Comparison of ENCODE assay signal across 8 mouse cellular contexts in the genomic region with DNA sequence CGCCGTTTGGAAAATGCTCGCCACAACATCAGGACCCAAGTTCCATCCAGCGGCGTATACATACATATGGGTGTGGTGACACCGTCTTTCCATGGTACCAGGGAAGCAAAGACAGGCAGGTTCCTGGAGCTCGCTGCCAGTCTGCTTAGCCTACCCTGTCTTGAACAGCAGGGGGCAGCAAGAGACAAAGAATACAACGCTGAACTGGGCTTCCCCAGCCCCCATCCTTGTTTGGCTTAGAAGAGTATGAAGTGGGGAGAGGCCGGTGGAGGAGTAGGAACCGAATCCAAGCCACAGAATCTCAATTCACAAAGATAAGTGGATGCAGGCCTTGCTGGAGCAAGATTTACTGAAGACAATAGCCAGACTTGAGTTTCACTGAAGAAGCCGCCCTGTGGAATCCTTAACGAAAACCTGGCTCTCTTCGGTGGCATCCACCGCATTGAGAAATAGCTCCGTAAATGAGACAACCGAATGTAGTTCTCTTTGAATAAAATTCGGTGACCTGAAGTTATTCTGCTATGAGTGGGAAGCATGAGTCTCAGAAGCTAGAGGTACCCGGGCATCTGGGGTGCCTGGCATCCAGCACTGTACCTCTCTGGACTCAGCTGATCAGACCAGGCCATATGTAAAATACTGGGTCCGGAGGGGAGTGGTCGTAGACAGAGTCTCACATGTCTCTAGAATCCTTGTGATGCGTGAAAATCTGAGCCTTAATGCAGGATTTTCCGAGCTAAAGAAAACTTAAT.
A peak's percentile ranks its signal among the peaks of the same experiment; 100 is the strongest.
DNase-seq lines count a peak whose midpoint lies in the region; ATAC-seq and TF ChIP-seq lines count a peak whose summit lies in the region.

No protein-coding gene starts in this region.

- TF ChIP-seq CTCF in layer of hippocampus, adult 2 months (conservative IDR thresholded peaks at IDR 0.05) = peak; percentile 90

- 0 out of 2 replicates have a peak, but pooled peaks cover 5% of the 10 kb centered on the region for H3K4me1 ChIP-seq in hindbrain, embryonic 10.5 days (replicated peaks)
- peaks cover 18% of the 10 kb centered on the region for H3K4me1 ChIP-seq in lung, embryonic 15.5 days

- no peaks in the 10 kb centered on the region for H3K9me3 ChIP-seq in hindbrain, embryonic 10.5 days
- H3K9me3 ChIP-seq in lung, embryonic 15.5 days = no peaks in the 10 kb centered on the region

- peak overlapping the region; percentile 17; the same call in 1 of the 2 replicates for H3K27ac ChIP-seq in hindbrain, embryonic 10.5 days
- peak overlapping the region; percentile 74 for H3K27ac ChIP-seq in layer of hippocampus, adult 2 months
- H3K27ac ChIP-seq in lung, embryonic 15.5 days = peak overlapping the region; percentile 37

- H3K27me3 ChIP-seq in hindbrain, embryonic 10.5 days (ENCODE audit: insufficient read depth, poor library complexity, severe bottlenecking) = no peaks in the 10 kb centered on the region
- peaks cover 9% of the 10 kb centered on the region; the same call in 1 of the 2 replicates for H3K27me3 ChIP-seq in lung, embryonic 15.5 days

- peak overlapping the region; percentile 20; the same call in 1 of the 2 replicates for H3K4me3 ChIP-seq in hindbrain, embryonic 10.5 days
- H3K4me3 ChIP-seq in layer of hippocampus, adult 2 months = peak overlapping the region; percentile 58
- H3K4me3 ChIP-seq in lung, embryonic 15.5 days = no peak overlapping the region

- no peaks in the 10 kb centered on the region for H3K36me3 ChIP-seq in hindbrain, embryonic 10.5 days
- no peaks in the 10 kb centered on the region for H3K36me3 ChIP-seq in lung, embryonic 15.5 days

- peak; percentile 68; the same call in 1 of the 2 replicates for ATAC-seq in lung, embryonic 15.5 days (ENCODE audit: borderline replicate concordance, extremely low read depth, low FRiP score, low TSS enrichment)

- no peak overlapping the region for H3K9ac ChIP-seq in lung, embryonic 15.5 days

- peak; percentile 9 for DNase-seq in T-cell, adult 2 months (ENCODE audit: low spot score)
- peak; percentile 78 for DNase-seq in cerebellum, adult 9-11 months
- peak; percentile 52 to 79 for DNase-seq in frontal cortex, postnatal 10 days (ENCODE audit: low spot score in 2 of 2)
- DNase-seq in hindbrain, embryonic 10.5 days (ENCODE audit: low spot score) = peak; percentile 82
- peak; percentile 85 to 86 for DNase-seq in layer of hippocampus, adult 2 months (ENCODE audit: low spot score in 2 of 2)
- DNase-seq in ovary, postnatal 36 days (ENCODE audit: low spot score) = peak; percentile 61
- DNase-seq in urinary bladder, postnatal 36 days (ENCODE audit: low spot score in 2 of 2) = peak; percentile 62 to 74

- peak overlapping the region; percentile 23; the same call in 1 of the 2 replicates for H3K4me2 ChIP-seq in lung, embryonic 15.5 days

- WGBS in hindbrain, embryonic 10.5 days = 49% methylated on average over 22 of the region's 22 CpGs
- WGBS in lung, embryonic 15.5 days = 34% methylated on average over 22 of the region's 22 CpGs

Comparison
In these comparisons a context has a peak if more than half of its experiments do, and no peak if none do; other contexts are left out.
1. DNase-seq: peak in every context shown above with its lines; median percentile 86 in layer of hippocampus, adult 2 months; 82 in hindbrain, embryonic 10.5 days; 78 in cerebellum, adult 9-11 months; 68 in urinary bladder, postnatal 36 days; 66 in frontal cortex, postnatal 10 days; 61 in ovary, postnatal 36 days; 9 in T-cell, adult 2 months.
2. H3K27ac ChIP-seq: peak in every context shown above with its lines; median percentile 74 in layer of hippocampus, adult 2 months; 37 in lung, embryonic 15.5 days; 17 in hindbrain, embryonic 10.5 days.